In genomic region chrX:52369938-52370758, GRCm38 (mm10) we compare ENCODE assay signal across 9 mouse cellular contexts.
DNase-seq lines count a peak whose midpoint lies in the region; ATAC-seq and TF ChIP-seq lines count a peak whose summit lies in the region.
"Had no signal": no experiment of that assay in that cellular context is flagged by ENCODE, and none has a peak within 500 bp of the region (broad histone marks: within the 10 kb centered on the region; RNA-seq: fewer than 3 reads in every experiment).

No protein-coding gene starts in this region.

- H3K4me2 ChIP-seq in heart, embryonic 11.5 days = no peak overlapping the region
- H3K4me2 ChIP-seq in embryonic facial prominence, embryonic 14.5 days (ENCODE audit: low read depth, low read length) = peak overlapping the region; percentile 38
- H3K4me2 ChIP-seq: liver, embryonic 13.5 days had no signal

- no peak overlapping the region for H3K9ac ChIP-seq in heart, embryonic 11.5 days (ENCODE audit: low read depth, low read length)
- no peak overlapping the region; the same call in 1 of the 2 replicates for H3K9ac ChIP-seq in embryonic facial prominence, embryonic 14.5 days (ENCODE audit: low read depth, low read length)
- H3K9ac ChIP-seq: liver, embryonic 13.5 days had no signal

- TF ChIP-seq CTCF in E14TG2a.4 (conservative IDR thresholded peaks at IDR 0.05; ENCODE audit: low read length) = peak; percentile 37

- no peaks in the 10 kb centered on the region for H3K27me3 ChIP-seq in heart, embryonic 11.5 days (ENCODE audit: control insufficient read depth, insufficient read depth, low read length)
- H3K27me3 ChIP-seq in E14TG2a.4 (ENCODE audit: insufficient read depth, low read length) = no peaks in the 10 kb centered on the region
- no peaks in the 10 kb centered on the region for H3K27me3 ChIP-seq in embryonic facial prominence, embryonic 14.5 days (replicated peaks; ENCODE audit: control insufficient read depth, insufficient read depth, low read length)
- H3K27me3 ChIP-seq in midbrain, embryonic 10.5 days (ENCODE audit: low read depth, poor library complexity, severe bottlenecking) = 0 out of 2 replicates have a peak, but pooled peaks cover 3% of the 10 kb centered on the region
- H3K27me3 ChIP-seq: liver, embryonic 13.5 days had no signal

- H3K36me3 ChIP-seq in heart, embryonic 11.5 days (ENCODE audit: control insufficient read depth, insufficient read depth, low read length) = no peaks in the 10 kb centered on the region
- H3K36me3 ChIP-seq in E14TG2a.4 (ENCODE audit: insufficient read depth, low read length) = peaks cover 4% of the 10 kb centered on the region
- H3K36me3 ChIP-seq in embryonic facial prominence, embryonic 14.5 days (ENCODE audit: control insufficient read depth, insufficient read depth, low read length) = no peaks in the 10 kb centered on the region
- H3K36me3 ChIP-seq in midbrain, embryonic 10.5 days = no peaks in the 10 kb centered on the region
- H3K36me3 ChIP-seq: liver, embryonic 13.5 days had no signal

- intact Hi-C loops in heart, postnatal 10 days (cut with DNase I) = loop anchor here (2.0 to 5.0 kb wide), 7 partner anchors 208 to 973 kb away; no protein-coding TSS in a partner anchor
- intact Hi-C loops in heart, postnatal 14 days (cut with DNase I) = loop anchor here (5.0 to 10.0 kb wide), 6 partner anchors 208 to 973 kb away; no protein-coding TSS in a partner anchor

- DNase-seq in heart, postnatal 10 days = peak; percentile 5 to 11
- DNase-seq in embryonic facial prominence, embryonic 14.5 days (ENCODE audit: low spot score) = peak; percentile 48
- DNase-seq in midbrain, embryonic 10.5 days (ENCODE audit: low spot score) = peak; percentile 19
- DNase-seq in ovary, postnatal 10 days (ENCODE audit: low spot score) = no peak
- no peak for DNase-seq in frontal cortex, postnatal 25 days (ENCODE audit: low spot score in 2 of 2)
- no peak for DNase-seq in heart, postnatal 14 days
- DNase-seq: liver, embryonic 13.5 days had no signal

- no peaks in the 10 kb centered on the region for H3K4me1 ChIP-seq in heart, embryonic 11.5 days (ENCODE audit: control insufficient read depth, insufficient read depth, low read length)
- peaks cover 33% of the 10 kb centered on the region for H3K4me1 ChIP-seq in E14TG2a.4 (replicated peaks; ENCODE audit: low read depth, low read length)
- H3K4me1 ChIP-seq in embryonic facial prominence, embryonic 14.5 days (ENCODE audit: control insufficient read depth, insufficient read depth, low read length) = no peaks in the 10 kb centered on the region
- peaks cover 16% of the 10 kb centered on the region for H3K4me1 ChIP-seq in midbrain, embryonic 10.5 days
- H3K4me1 ChIP-seq: liver, embryonic 13.5 days had no signal

- no peak for ATAC-seq in heart, embryonic 11.5 days (replicated peaks; ENCODE audit: insufficient number of reproducible peaks, low FRiP score, low TSS enrichment)
- ATAC-seq in embryonic facial prominence, embryonic 14.5 days (ENCODE audit: low read depth) = 0 out of 2 replicates have a peak, but pooled peaks have one; percentile 15

- H3K9me3 ChIP-seq in heart, embryonic 11.5 days (replicated peaks; ENCODE audit: control insufficient read depth, low read length) = no peaks in the 10 kb centered on the region
- no peaks in the 10 kb centered on the region for H3K9me3 ChIP-seq in E14TG2a.4 (ENCODE audit: low read length)
- no peaks in the 10 kb centered on the region for H3K9me3 ChIP-seq in embryonic facial prominence, embryonic 14.5 days (ENCODE audit: control insufficient read depth, low read length)
- no peaks in the 10 kb centered on the region for H3K9me3 ChIP-seq in midbrain, embryonic 10.5 days (replicated peaks)
- H3K9me3 ChIP-seq: liver, embryonic 13.5 days had no signal

- WGBS in heart, embryonic 11.5 days (ENCODE audit: insufficient replicate concordance) = 67% methylated on average over 8 of the region's 8 CpGs
- WGBS in embryonic facial prominence, embryonic 14.5 days = 28% methylated on average over 8 of the region's 8 CpGs
- WGBS in midbrain, embryonic 10.5 days = 27% methylated on average over 8 of the region's 8 CpGs

- H3K4me3 ChIP-seq in heart, embryonic 11.5 days (ENCODE audit: low read depth, low read length) = no peak overlapping the region
- no peak overlapping the region for H3K4me3 ChIP-seq in E14TG2a.4 (replicated peaks; ENCODE audit: low read length)
- no peak overlapping the region for H3K4me3 ChIP-seq in embryonic facial prominence, embryonic 14.5 days (ENCODE audit: low read depth, low read length)
- peak overlapping the region; percentile 29 for H3K4me3 ChIP-seq in midbrain, embryonic 10.5 days
- H3K4me3 ChIP-seq: liver, embryonic 13.5 days had no signal

- H3K27ac ChIP-seq in heart, embryonic 11.5 days (ENCODE audit: low read depth, low read length) = no peak overlapping the region
- H3K27ac ChIP-seq in embryonic facial prominence, embryonic 14.5 days (replicated peaks; ENCODE audit: low read depth, low read length) = peak overlapping the region; percentile 56
- H3K27ac ChIP-seq in midbrain, embryonic 10.5 days (replicated peaks) = no peak overlapping the region
- H3K27ac ChIP-seq: liver, embryonic 13.5 days had no signal

Comparison
In these comparisons a context has a peak if more than half of its experiments do, and no peak if none do; other contexts are left out.
1. DNase-seq: peak in heart, postnatal 10 days (2 of 2), embryonic facial prominence, embryonic 14.5 days (single experiment) and midbrain, embryonic 10.5 days (single experiment); none in ovary, postnatal 10 days (single experiment), frontal cortex, postnatal 25 days (0 of 2) and heart, postnatal 14 days (0 of 2).